In genomic region chr17:30623200-30623599, GRCm38 (mm10) we compare ENCODE assay signal across 15 mouse cellular contexts.
"Had no signal": no experiment of that assay in that cellular context is flagged by ENCODE, and none has a peak within 500 bp of the region (broad histone marks: within the 10 kb centered on the region; RNA-seq: fewer than 3 reads in every experiment).

No protein-coding gene starts in this region.

- H3K4me2 ChIP-seq: liver, embryonic 11.5 days; liver, embryonic 15.5 days; midbrain, embryonic 15.5 days; neural tube, embryonic 13.5 days had no signal

- H3K27ac ChIP-seq: kidney, postnatal 0 days; liver, embryonic 15.5 days; midbrain, embryonic 15.5 days; neural tube, embryonic 13.5 days had no signal

- DNase-seq: kidney, adult 11 months; kidney, adult 9 months; kidney, postnatal 36 days; left cerebral cortex, postnatal 4 days; lung, adult 2 months; lung, postnatal 36 days; retina, postnatal 1 day; right cerebral cortex, postnatal 4 days; spleen, adult 18-20 months had no signal

- ATAC-seq: lung, postnatal 0 days; midbrain, embryonic 15.5 days had no signal

- H3K36me3 ChIP-seq: liver, embryonic 15.5 days; midbrain, embryonic 15.5 days; neural tube, embryonic 13.5 days had no signal

- H3K4me3 ChIP-seq: liver, embryonic 15.5 days; midbrain, embryonic 15.5 days; neural tube, embryonic 13.5 days had no signal

- H3K4me1 ChIP-seq: midbrain, embryonic 15.5 days; neural tube, embryonic 13.5 days had no signal

- H3K9ac ChIP-seq: liver, embryonic 15.5 days; midbrain, embryonic 15.5 days; neural tube, embryonic 13.5 days had no signal

- H3K9me3 ChIP-seq: liver, embryonic 15.5 days; midbrain, embryonic 15.5 days; neural tube, embryonic 13.5 days had no signal

- H3K27me3 ChIP-seq: liver, embryonic 15.5 days; midbrain, embryonic 15.5 days; neural tube, embryonic 13.5 days had no signal
